Mouse (Mus musculus): ENCODE results near the gene Drap1. TPM values are rescaled to one million over a fixed set of nuclear protein-coding genes. Genes with fewer than 3 reads are reported as not detected.
A peak's percentile ranks its signal among the peaks of the same experiment; 100 is the strongest.

The Drap1 gene
- polyA plus RNA-seq, 1 experiment from 2014 or later = 253 TPM

DNA sequence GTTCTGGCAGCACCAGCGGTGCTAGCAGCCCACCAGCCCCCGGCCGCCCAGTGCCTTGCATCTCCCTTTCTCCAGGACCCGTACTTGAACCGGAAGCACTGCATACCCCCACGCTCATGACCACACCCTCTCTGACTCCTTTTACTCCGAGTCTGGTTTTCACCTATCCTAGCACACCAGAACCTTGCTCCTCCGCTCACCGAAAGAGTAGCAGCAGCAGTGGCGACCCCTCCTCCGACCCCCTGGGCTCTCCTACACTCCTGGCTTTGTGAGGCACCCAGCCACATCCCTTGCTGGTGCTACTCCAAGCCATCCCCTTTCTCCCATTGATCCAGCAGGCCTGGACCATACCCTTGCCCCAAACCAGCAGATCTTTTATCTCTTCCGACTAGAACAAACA, 30.3 kb upstream of the Drap1 start:
- peaks cover 10% of the 10 kb centered on the region; the same call in 1 of the 2 replicates for H3K27me3 ChIP-seq (ENCODE audit: control insufficient read depth, insufficient read depth, low read length)
- peak overlapping the region; percentile 81 for H3K9ac ChIP-seq
- no peak for ATAC-seq (ENCODE audit: low FRiP score)
- H3K4me3 ChIP-seq (replicated peaks; ENCODE audit: low read length) = peak overlapping the region; percentile 70; the same call in 1 of the 2 replicates
- DNase-seq (ENCODE audit: low spot score) = no peak
- peaks cover 14% of the 10 kb centered on the region for H3K36me3 ChIP-seq (replicated peaks; ENCODE audit: control insufficient read depth, insufficient read depth)
- H3K27ac ChIP-seq = no peak overlapping the region
- H3K4me2 ChIP-seq (replicated peaks) = peak overlapping the region; percentile 94
- WGBS = 85% methylated on average over 12 of the region's 12 CpGs
- peaks cover 29% of the 10 kb centered on the region for H3K4me1 ChIP-seq (replicated peaks; ENCODE audit: control insufficient read depth, insufficient read depth, low read length)
- no peaks in the 10 kb centered on the region for H3K9me3 ChIP-seq (ENCODE audit: control insufficient read depth, low read length)

DNA sequence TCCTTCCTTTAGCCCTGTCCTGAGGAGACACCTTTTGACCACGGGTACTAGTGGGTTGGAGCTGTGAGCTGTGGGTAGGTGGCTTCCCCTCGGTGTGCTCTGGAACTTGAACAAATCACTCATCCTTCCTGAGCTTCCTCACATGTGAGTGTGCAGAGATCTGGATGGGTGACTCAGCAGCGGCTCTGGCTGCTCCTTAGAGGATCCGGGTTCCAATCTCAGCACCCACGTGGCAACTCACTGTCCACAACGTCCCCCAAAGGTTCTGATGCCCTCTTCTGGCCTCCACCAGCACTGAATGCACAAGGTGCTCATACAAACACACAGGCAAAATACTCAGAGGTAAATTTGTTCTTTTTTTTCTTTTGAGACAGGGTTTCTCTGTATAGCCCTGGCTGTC, 27.0 kb upstream of the Drap1 start:
- Histone ChIP-seq H3K9me3 (ENCODE audit: control insufficient read depth, low read length) (no peaks in the 10 kb centered on the region), H3K4me3 (replicated peaks; ENCODE audit: low read length) (no peak overlapping the region), H3K9ac (no peak overlapping the region), H3K36me3 (replicated peaks; ENCODE audit: control insufficient read depth, insufficient read depth) (peaks cover 14% of the 10 kb centered on the region), H3K27ac (no peak overlapping the region), H3K4me2 (replicated peaks) (no peak overlapping the region), H3K27me3 (ENCODE audit: control insufficient read depth, insufficient read depth, low read length) (peaks cover 42% of the 10 kb centered on the region), H3K4me1 (replicated peaks; ENCODE audit: control insufficient read depth, insufficient read depth, low read length) (peaks cover 28% of the 10 kb centered on the region)
- no peak for DNase-seq (ENCODE audit: low spot score)
- no peak for ATAC-seq (ENCODE audit: low FRiP score)
- WGBS = 75% methylated on average over 6 of the region's 6 CpGs

DNA sequence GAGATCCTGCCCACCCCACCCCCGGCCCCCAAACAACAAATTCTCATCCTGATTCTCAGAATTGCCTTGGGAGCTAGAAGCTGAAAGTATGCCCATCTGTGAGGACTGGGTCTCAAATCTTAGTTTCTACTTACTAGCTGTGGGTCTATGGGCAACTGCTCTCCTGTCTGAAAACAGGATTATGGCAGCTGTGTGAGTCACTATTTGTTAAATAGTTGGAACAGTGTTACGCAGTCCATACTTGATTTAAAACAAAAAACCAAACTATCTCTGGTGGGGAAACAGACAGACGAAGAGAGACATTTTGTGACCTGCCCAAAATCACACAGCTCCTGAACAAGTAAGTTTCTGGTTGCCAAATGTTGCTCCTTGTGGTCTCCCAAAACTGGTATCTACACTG, 24.9 kb upstream of the Drap1 start:
- WGBS = 91% methylated on average over 3 of the region's 3 CpGs
- H3K4me1 ChIP-seq (replicated peaks; ENCODE audit: control insufficient read depth, insufficient read depth, low read length) = peaks cover 10% of the 10 kb centered on the region; the same call in 1 of the 2 replicates
- H3K4me2 ChIP-seq (replicated peaks) = no peak overlapping the region
- H3K9me3 ChIP-seq (ENCODE audit: control insufficient read depth, low read length) = no peaks in the 10 kb centered on the region
- DNase-seq (ENCODE audit: low spot score) (no peak), ATAC-seq (ENCODE audit: low FRiP score) (no peak)
- no peak overlapping the region for H3K9ac ChIP-seq
- peaks cover 60% of the 10 kb centered on the region for H3K27me3 ChIP-seq (ENCODE audit: control insufficient read depth, insufficient read depth, low read length)
- peaks cover 14% of the 10 kb centered on the region for H3K36me3 ChIP-seq (replicated peaks; ENCODE audit: control insufficient read depth, insufficient read depth)
- no peak overlapping the region for H3K4me3 ChIP-seq (replicated peaks; ENCODE audit: low read length)
- no peak overlapping the region for H3K27ac ChIP-seq

DNA sequence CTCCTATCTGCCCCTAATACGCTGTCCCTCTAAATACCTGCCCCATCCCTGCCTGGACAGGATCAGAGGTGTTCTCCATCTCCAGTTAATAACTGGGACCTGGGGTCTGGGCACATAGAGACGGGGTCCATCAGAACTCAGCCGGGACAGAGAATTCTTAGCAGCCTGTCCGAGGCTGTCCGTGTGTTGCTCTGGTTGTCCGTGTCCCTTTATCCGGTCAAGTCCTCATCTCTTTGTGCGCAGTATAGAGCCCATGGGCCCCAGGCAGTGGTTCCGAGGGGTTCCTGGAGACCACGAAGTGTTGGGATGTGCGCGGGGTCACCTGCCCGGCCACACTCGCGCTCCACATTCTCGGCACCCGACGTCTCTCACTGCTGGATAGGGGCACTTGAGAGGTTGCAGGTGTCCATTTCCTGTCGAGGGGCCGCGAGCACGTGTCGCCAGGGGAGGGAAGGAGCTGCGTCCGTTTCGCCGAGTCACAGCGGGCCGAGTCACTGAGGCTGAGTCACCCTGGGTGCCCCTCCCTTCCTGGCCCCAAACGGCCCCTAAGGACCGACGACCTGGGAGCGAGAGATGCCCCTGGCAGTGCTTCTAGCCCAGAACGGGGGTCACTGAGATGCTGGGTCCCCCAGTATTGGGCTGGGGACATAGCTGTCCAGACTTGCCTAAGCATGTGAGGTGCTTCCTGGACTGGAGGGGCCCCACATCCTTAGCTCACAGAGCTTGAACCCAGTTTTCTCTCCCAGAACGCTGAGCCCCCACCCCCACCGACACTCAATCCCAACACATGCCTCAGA, 23.8 kb upstream of the Drap1 start:
- ATAC-seq (ENCODE audit: low FRiP score) (no peak), DNase-seq (ENCODE audit: low spot score) (no peak)
- Histone ChIP-seq H3K27me3 (ENCODE audit: control insufficient read depth, insufficient read depth, low read length) (peaks cover 61% of the 10 kb centered on the region), H3K9ac (peak overlapping the region; percentile 44; the same call in 1 of the 2 replicates), H3K4me3 (replicated peaks; ENCODE audit: low read length) (peak overlapping the region; percentile 48), H3K9me3 (ENCODE audit: control insufficient read depth, low read length) (no peaks in the 10 kb centered on the region), H3K36me3 (replicated peaks; ENCODE audit: control insufficient read depth, insufficient read depth) (peaks cover 3% of the 10 kb centered on the region; the same call in 1 of the 2 replicates), H3K4me2 (replicated peaks) (peak overlapping the region; percentile 86), H3K4me1 (replicated peaks; ENCODE audit: control insufficient read depth, insufficient read depth, low read length) (peaks cover 10% of the 10 kb centered on the region; the same call in 1 of the 2 replicates), H3K27ac (no peak overlapping the region)
- whole genome bisulfite sequencing = 8% methylated on average over 36 of the region's 36 CpGs

DNA sequence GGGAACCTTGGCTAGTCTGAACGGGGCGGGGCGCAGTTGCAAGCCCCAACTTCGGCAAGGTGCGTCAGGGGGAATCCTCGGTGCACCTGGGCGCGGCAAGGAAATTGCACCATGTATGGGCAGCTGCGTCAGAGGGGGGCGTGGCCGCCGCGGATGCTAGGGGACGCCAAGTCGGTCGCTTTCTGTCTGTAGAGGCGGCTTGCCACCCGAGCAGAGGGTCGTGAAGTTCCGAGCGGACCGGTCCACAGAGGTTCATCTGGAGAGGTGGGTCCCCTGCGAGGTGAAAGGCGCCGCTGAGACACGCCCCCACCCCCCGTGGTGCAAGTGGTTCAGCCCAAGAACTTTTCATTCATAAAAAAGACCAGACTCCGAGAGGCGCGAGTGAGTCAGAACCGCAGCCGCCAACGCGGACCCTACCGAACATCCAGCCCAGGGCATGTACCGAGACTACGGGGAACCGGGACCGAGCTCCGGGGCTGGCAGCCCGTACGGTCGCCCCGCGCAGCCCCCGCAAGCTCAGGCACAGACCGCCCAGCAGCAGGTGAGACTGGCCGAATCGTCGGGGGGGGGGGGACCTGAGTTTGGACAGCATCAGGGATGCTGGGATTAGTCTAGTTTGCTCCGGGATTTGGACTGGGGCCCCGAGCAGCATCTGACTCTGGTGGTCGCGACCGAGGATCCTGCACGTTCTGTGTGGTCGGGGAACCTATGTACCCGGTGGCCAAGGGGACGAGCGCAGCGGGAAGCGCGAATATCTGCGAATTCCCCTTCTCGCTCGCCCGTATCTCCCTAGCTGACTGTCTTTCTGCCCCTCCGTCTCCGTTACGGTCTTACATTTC, 23.0 kb upstream of the Drap1 start, which contains the start of gene Fosl1:
TSS of gene Fosl1 (plus strand) at position 33 of the 839 bp plus-strand sequence.
- under 1% methylated on average over 70 of the region's 70 CpGs for WGBS

DNA sequence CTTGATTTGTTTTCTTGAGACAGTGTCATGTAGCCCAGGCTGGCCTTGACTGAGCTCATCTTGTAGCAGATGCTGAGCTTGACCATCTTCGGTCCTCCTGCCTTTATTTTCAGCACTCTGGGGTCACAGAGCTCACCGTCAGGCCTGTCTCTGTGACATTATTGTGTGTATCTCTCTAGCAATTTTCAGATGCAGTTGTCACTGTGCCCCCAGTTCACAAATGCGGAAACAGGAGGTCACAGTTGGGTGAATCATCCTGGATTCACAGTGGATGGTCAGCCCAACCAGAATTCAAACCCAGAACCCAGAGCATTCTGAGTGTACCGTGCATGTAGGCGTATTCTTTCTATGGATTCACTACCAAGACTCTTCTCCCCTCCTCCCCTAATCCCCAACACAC, 21.0 kb upstream of the Drap1 start:
- Histone ChIP-seq H3K36me3 (replicated peaks; ENCODE audit: control insufficient read depth, insufficient read depth) (no peaks in the 10 kb centered on the region), H3K27me3 (ENCODE audit: control insufficient read depth, insufficient read depth, low read length) (peaks cover 57% of the 10 kb centered on the region), H3K4me2 (replicated peaks) (no peak overlapping the region), H3K9ac (no peak overlapping the region), H3K4me1 (replicated peaks; ENCODE audit: control insufficient read depth, insufficient read depth, low read length) (peaks cover 10% of the 10 kb centered on the region; the same call in 1 of the 2 replicates), H3K27ac (no peak overlapping the region), H3K9me3 (ENCODE audit: control insufficient read depth, low read length) (no peaks in the 10 kb centered on the region), H3K4me3 (replicated peaks; ENCODE audit: low read length) (no peak overlapping the region)
- DNase-seq (ENCODE audit: low spot score) (no peak), ATAC-seq (ENCODE audit: low FRiP score) (no peak)
- WGBS = 86% methylated on average over 5 of the region's 5 CpGs

More for the DNA sequence above, 23.0 kb upstream of the Drap1 start, which contains the start of gene Fosl1:
- H3K36me3 ChIP-seq (replicated peaks; ENCODE audit: control insufficient read depth, insufficient read depth) = no peaks in the 10 kb centered on the region; the same call in 1 of the 2 replicates
- DNase-seq (ENCODE audit: low spot score) (peak; percentile 63), ATAC-seq (ENCODE audit: low FRiP score) (peak; percentile 72)
- peaks cover 10% of the 10 kb centered on the region; the same call in 1 of the 2 replicates for H3K4me1 ChIP-seq (replicated peaks; ENCODE audit: control insufficient read depth, insufficient read depth, low read length)
- peaks cover 61% of the 10 kb centered on the region for H3K27me3 ChIP-seq (ENCODE audit: control insufficient read depth, insufficient read depth, low read length)
- H3K4me2 ChIP-seq (replicated peaks) = peak within 1 kb of the TSS; percentile 86
- peak within 1 kb of the TSS; percentile 48 for H3K4me3 ChIP-seq (replicated peaks; ENCODE audit: low read length)
- H3K27ac ChIP-seq = no peak within 1 kb of the TSS
- H3K9me3 ChIP-seq (ENCODE audit: control insufficient read depth, low read length) = no peaks in the 10 kb centered on the region
- H3K9ac ChIP-seq = peak within 1 kb of the TSS; percentile 44

DNA sequence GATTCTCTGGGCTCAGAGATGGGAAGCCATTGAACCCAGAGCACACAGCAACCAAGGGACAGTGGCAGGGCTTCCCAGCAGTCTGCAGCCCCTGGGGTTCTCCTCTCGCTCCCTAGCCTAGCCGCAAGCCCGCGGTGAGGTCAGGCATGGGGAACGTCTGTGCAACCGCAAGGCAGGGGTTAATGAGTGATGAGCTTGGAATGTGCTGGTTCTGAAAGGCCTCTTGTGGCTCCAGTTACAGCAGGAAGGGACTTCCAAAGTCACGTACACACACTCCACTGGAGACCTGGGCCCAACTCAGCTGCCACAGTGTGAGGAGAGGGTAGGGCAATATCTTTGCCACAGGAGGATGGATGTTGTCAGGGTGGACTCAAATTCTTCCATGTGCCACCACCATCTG, 20.2 kb upstream of the Drap1 start:
- H3K27ac ChIP-seq = no peak overlapping the region
- ATAC-seq (ENCODE audit: low FRiP score) (no peak), DNase-seq (ENCODE audit: low spot score) (no peak)
- H3K4me2 ChIP-seq (replicated peaks) = no peak overlapping the region
- no peak overlapping the region for H3K9ac ChIP-seq
- H3K27me3 ChIP-seq (ENCODE audit: control insufficient read depth, insufficient read depth, low read length) = peaks cover 51% of the 10 kb centered on the region
- WGBS = 35% methylated on average over 7 of the region's 7 CpGs
- peaks cover 10% of the 10 kb centered on the region; the same call in 1 of the 2 replicates for H3K4me1 ChIP-seq (replicated peaks; ENCODE audit: control insufficient read depth, insufficient read depth, low read length)
- no peaks in the 10 kb centered on the region for H3K36me3 ChIP-seq (replicated peaks; ENCODE audit: control insufficient read depth, insufficient read depth)
- no peak overlapping the region for H3K4me3 ChIP-seq (replicated peaks; ENCODE audit: low read length)
- no peaks in the 10 kb centered on the region for H3K9me3 ChIP-seq (ENCODE audit: control insufficient read depth, low read length)

DNA sequence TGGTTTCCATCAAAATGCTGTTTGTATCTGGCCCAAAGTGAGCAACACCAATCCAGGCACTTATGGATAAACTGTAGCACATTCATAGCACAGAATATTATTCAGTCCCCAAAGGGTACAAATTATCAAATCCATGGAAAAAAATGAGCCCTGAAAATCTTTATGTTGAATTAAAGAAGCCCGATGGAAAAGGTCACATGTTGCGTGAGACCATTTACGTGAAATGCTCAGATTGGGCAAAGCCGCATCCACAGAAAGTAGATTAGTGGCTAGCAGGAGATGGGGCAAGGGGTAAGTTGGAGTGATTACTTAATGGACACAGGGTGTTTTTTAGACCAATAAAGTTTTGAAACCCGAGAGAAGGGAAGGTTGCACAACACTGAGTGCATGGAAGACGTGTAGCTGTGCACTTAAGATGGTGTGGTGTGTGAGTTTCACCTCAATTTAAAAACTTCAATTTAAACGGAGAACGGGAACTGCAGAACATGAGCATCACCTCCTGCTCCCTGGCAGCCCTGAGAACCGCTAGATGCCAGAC, 19.7 kb upstream of the Drap1 start:
- H3K4me1 ChIP-seq (replicated peaks; ENCODE audit: control insufficient read depth, insufficient read depth, low read length) = peaks cover 10% of the 10 kb centered on the region; the same call in 1 of the 2 replicates
- ATAC-seq (ENCODE audit: low FRiP score) (no peak), DNase-seq (ENCODE audit: low spot score) (no peak)
- no peak overlapping the region for H3K27ac ChIP-seq
- H3K36me3 ChIP-seq (replicated peaks; ENCODE audit: control insufficient read depth, insufficient read depth) = no peaks in the 10 kb centered on the region
- peaks cover 46% of the 10 kb centered on the region for H3K27me3 ChIP-seq (ENCODE audit: control insufficient read depth, insufficient read depth, low read length)
- H3K9ac ChIP-seq = no peak overlapping the region
- H3K9me3 ChIP-seq (ENCODE audit: control insufficient read depth, low read length) = no peaks in the 10 kb centered on the region
- no peak overlapping the region for H3K4me2 ChIP-seq (replicated peaks)
- no peak overlapping the region for H3K4me3 ChIP-seq (replicated peaks; ENCODE audit: low read length)
- WGBS = 67% methylated on average over 9 of the region's 9 CpGs

DNA sequence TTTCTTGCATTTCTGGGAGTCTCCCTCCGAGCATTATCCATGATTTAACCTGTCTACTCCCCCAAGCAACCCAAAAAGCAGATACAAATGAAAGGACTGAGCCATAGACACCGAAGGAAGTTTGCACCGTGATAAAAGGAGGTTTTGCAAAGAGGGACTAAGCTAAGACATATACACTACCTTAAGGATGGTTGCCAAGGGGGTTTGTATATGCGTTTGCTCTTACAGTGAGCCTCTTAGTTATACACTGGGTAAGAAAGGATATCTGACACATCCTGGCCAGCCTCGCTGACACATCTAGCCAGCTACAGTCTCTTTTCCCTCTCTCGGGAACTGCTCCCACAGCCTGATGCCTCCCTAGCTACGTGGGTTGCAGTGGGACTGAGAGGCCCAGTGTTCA, 9.2 kb upstream of the Drap1 start:
- peak overlapping the region; percentile 51 for H3K4me2 ChIP-seq (replicated peaks)
- H3K36me3 ChIP-seq (replicated peaks; ENCODE audit: control insufficient read depth, insufficient read depth) = 0 out of 2 replicates have a peak, but pooled peaks cover under 1% of the 10 kb centered on the region
- H3K4me3 ChIP-seq (replicated peaks; ENCODE audit: low read length) = no peak overlapping the region
- peak overlapping the region; percentile 39 for H3K9ac ChIP-seq
- no peak for ATAC-seq (ENCODE audit: low FRiP score)
- H3K9me3 ChIP-seq (ENCODE audit: control insufficient read depth, low read length) = no peaks in the 10 kb centered on the region
- H3K27me3 ChIP-seq (ENCODE audit: control insufficient read depth, insufficient read depth, low read length) = no peaks in the 10 kb centered on the region
- peaks cover 6% of the 10 kb centered on the region for H3K4me1 ChIP-seq (replicated peaks; ENCODE audit: control insufficient read depth, insufficient read depth, low read length)
- H3K27ac ChIP-seq = peak overlapping the region; percentile 43; the same call in 1 of the 2 replicates
- WGBS = 75% methylated on average over 7 of the region's 7 CpGs
- DNase-seq (ENCODE audit: low spot score) = no peak

Data from hindbrain, embryonic 14.5 days (tissue).